Mouse (Mus musculus): Measurements from ENCODE around the gene Obp2b.

DNA sequence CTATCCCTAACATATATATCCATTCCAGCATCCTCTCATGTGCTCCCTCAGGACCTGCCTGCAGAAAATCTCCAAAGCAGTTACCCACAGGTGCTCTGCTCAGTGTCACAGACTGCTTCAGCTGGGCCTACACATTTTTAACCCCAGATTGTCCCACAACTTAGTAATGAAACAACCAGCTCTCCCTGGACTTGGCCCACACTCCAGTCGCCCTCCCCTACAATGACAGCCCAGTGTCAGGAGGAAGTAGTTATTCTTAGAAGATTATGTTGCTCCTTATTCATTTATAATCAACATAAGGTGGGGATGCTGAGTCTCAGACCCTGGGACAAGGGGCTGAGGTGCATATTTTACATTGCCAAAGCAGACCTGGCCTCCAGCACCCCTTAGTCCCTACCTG is 4.9 kb downstream of the Obp2b start:
- no peak for TF ChIP-seq CTCF (IDR thresholded peaks at IDR 0.05; ENCODE audit: control insufficient read depth, insufficient read depth, low read length)
- TF ChIP-seq POLR2A (IDR thresholded peaks at IDR 0.05; ENCODE audit: borderline replicate concordance, control insufficient read depth, low read depth, low read length) = no peak
